Mouse (Mus musculus) testis, adult 2 months (tissue): ENCODE results near the gene U90926. TPM values are rescaled to one million over a fixed set of nuclear protein-coding genes. Genes with fewer than 3 reads are reported as not detected.

ENCODE experiments used
- H3K27ac ChIP-seq: fragments of 200-500 bp; 2 replicates; pipeline ENCODE4 v1.5.1; 2012; ENCODE audit warnings: low read depth, low read length; ENCODE audit not compliant: control insufficient read depth, insufficient read depth
- H3K27me3 ChIP-seq: fragments of 200-500 bp; 2 replicates; pipeline ENCODE4 v1.6.1; 2012; ENCODE audit warnings: mild to moderate bottlenecking, low read length, moderate library complexity; ENCODE audit not compliant: control insufficient read depth, insufficient read depth
- H3K36me3 ChIP-seq: fragments of 200-500 bp; 2 replicates; pipeline ENCODE4 v1.6.1; 2012; ENCODE audit warnings: mild to moderate bottlenecking, low read length; ENCODE audit not compliant: control insufficient read depth, insufficient read depth
- H3K4me1 ChIP-seq: fragments of 200-500 bp; 2 replicates; pipeline ENCODE4 v1.6.1; 2012; ENCODE audit warnings: low read length; ENCODE audit not compliant: control insufficient read depth, insufficient read depth
- H3K4me3 ChIP-seq: fragments of 200-500 bp; 2 replicates; pipeline ENCODE4 v1.5.1; 2012; ENCODE audit warnings: low read depth, mild to moderate bottlenecking, low read length, moderate library complexity, mixed read lengths; ENCODE audit not compliant: control insufficient read depth
- CTCF ChIP-seq: fragments of 200-500 bp; IDR thresholded peaks from 2 replicates; pipeline ENCODE4 v1.5.1; 2012; ENCODE audit warnings: low read depth, mild to moderate bottlenecking, inconsistent platforms, low read length, moderate library complexity; ENCODE audit not compliant: control insufficient read depth, insufficient read depth, insufficient replicate concordance
- POLR2A ChIP-seq: fragments of 200-500 bp; IDR thresholded peaks from 2 replicates; pipeline ENCODE4 v1.6.1; 2012; ENCODE audit warnings: low read depth, mild to moderate bottlenecking, inconsistent platforms, low read length, moderate library complexity; ENCODE audit not compliant: control insufficient read depth
- polyA plus RNA-seq: library from polyadenylated mRNA; depleted of rRNA; stranded (reverse); fragments of >200 nt; gene quantifications from 2 replicates; pipeline ENCODE4 v1.2.3, GENCODE M21; 2012; rRNA removed

Gene U90926
- polyA plus RNA-seq: 2.4 and 2.8 TPM in 2 replicates

DNA sequence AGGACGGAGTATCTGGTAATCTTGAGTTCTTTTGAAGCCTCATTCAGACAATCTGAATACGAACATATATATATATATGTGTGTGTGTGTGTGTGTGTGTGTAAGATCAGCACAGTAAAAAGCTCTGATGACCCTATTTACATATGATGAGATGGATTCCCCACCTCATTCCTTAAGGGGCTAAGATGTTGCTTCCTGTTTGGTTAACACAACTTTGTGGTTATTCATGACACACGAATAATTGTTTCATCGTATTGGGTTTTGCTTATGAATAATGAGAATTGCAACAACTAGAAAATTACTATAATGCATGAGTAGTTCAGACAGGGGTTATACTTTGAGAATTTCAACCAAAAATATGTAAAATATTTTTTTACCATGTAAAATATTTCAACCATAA lies at the start of gene U90926:
U90926 (minus strand) TSS at position 101 of the 400 bp plus-strand sequence.
- H3K27ac ChIP-seq: no peak within 1 kb of the TSS
- H3K4me1 ChIP-seq: peaks cover 6% of the 10 kb centered on the region; the same call in 1 of the 2 replicates
- H3K36me3 ChIP-seq: no peaks in the 10 kb centered on the region
- TF ChIP-seq CTCF (no peak), POLR2A (no peak)
- H3K27me3 ChIP-seq: no peaks in the 10 kb centered on the region
- H3K4me3 ChIP-seq: no peak within 1 kb of the TSS

DNA sequence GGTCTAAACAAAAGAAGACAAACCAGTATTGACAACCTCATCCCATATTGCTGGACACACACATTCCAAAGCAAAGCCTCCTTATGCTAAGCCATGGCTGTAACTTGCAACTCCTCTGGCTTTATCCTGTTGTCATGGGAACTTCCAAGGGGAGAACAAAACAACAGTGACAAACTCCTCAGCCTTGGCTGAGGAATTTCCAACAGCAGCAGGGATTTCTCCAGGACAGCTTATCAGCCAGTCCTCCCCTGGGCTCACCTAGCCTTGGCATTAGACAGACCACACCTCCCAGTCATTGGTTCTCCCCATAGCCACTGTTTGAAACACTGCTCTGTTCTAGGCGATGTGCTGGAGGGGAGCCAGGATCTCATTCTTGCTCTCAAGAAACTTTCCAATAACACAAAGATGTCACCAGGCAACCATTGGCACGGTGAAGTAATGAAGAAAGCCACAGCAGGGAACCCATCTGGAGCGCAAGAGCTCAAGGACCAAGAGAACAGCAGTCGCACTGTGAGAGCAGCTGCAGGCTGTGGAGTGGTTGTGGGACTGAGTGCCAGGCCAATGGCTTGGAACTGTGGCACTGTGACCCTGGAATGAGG lies 48.7 kb upstream of the U90926 start:
- no peak overlapping the region for H3K27ac ChIP-seq
- TF ChIP-seq CTCF: no peak
- TF ChIP-seq POLR2A: no peak
- no peaks in the 10 kb centered on the region for H3K27me3 ChIP-seq
- no peak overlapping the region for H3K4me3 ChIP-seq
- H3K36me3 ChIP-seq: no peaks in the 10 kb centered on the region
- H3K4me1 ChIP-seq: no peaks in the 10 kb centered on the region

DNA sequence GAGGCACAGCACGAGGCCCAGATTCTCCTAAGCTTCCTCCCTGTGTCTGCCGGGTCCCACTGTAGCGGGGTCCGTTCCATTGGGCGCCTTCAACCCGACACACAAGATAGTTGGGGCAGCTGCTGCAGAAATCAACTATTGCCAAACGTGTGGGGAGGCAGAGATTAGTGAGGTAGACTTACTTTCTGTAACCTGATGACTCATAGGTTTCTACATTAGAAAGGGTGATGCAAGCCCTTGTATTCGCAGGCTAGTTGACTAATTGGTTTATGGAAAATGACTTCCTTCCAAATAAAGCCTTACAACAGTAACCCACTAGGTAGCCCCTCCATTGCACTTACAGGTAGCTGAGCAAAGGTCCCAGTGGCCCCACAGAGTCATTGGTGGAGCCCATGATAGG lies 47.4 kb upstream of the U90926 start:
- H3K27ac ChIP-seq: no peak overlapping the region
- H3K36me3 ChIP-seq: no peaks in the 10 kb centered on the region
- H3K4me3 ChIP-seq: no peak overlapping the region
- H3K27me3 ChIP-seq: no peaks in the 10 kb centered on the region
- no peaks in the 10 kb centered on the region for H3K4me1 ChIP-seq
- no peak for TF ChIP-seq CTCF
- TF ChIP-seq POLR2A: no peak

DNA sequence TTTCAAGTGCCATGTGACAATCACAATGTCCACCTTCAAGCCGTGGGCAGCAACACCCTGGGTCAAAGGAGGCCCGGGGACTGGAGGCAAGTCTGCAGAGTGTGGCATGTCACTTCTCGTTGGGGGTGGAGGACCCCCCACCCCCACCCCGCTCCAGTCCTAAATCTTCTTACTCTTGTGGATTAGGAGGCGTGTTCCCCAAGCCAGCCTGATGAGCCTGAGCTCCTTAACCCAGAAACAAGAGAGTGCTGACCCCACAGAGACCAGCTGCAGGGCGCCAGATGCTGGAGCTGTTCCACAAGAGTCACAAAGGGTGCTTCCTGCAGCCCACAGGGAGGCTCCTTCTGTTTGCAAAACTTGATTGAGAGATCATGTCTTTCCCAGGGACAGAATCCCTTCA lies 41.0 kb upstream of the U90926 start, which contains the start of gene Ppef2:
Ppef2 (minus strand) TSS at position 61 of the 400 bp plus-strand sequence.
- Histone ChIP-seq H3K4me3 (no peak within 1 kb of the TSS), H3K27me3 (no peaks in the 10 kb centered on the region), H3K27ac (no peak within 1 kb of the TSS), H3K36me3 (no peaks in the 10 kb centered on the region), H3K4me1 (no peaks in the 10 kb centered on the region)
- no peak for TF ChIP-seq CTCF
- no peak for TF ChIP-seq POLR2A

DNA sequence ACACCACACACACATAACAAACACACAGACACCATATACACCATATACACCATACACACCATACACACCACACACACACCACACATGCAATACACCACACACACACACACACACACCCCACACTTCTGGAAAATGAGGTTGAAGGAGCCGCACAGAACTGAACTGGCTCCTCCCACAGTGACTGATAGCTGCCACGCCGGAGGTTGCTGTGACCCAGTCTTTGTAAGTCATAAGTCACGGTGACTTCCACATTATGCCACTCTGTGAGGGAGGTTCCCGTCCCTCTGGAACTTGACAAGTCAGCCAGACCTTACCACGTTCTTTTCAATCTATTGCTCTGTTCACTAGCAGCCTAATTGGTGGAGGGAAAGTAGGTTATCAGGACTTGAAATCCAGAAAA lies 39.3 kb upstream of the U90926 start:
- no peak for TF ChIP-seq CTCF
- TF ChIP-seq POLR2A: no peak
- no peak overlapping the region for H3K27ac ChIP-seq
- no peaks in the 10 kb centered on the region for H3K27me3 ChIP-seq
- H3K4me1 ChIP-seq: peaks cover 10% of the 10 kb centered on the region
- no peak overlapping the region for H3K4me3 ChIP-seq
- no peaks in the 10 kb centered on the region for H3K36me3 ChIP-seq

DNA sequence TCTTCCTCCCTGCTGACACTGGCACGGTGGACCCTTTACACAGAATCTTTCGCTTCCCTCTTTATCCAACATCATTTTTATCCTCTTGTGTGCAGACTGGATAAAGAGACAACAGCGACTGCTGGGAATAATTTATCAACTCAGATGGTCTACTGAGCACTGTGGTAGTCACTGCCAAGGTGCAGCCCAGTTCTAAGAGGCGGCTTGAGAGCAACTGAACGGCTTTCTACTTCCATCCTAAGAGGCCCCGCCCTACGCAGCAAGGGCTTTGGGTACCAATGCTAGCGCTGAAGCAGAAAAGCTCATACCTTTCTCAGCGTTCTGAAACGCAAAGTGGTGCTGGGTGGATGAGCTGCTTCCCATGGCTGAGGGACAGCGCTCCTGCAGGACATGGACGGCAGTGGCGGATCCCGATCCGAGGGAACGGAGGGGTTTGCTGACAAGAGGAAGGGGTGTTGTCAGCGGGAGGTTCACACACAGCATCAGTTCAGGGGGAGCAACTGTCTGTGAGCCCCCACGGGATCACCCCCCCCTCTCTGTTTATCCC lies 37.7 kb upstream of the U90926 start:
- Histone ChIP-seq H3K36me3 (no peaks in the 10 kb centered on the region), H3K27ac (no peak overlapping the region), H3K4me3 (no peak overlapping the region), H3K4me1 (peaks cover 16% of the 10 kb centered on the region), H3K27me3 (no peaks in the 10 kb centered on the region)
- TF ChIP-seq CTCF (peak; percentile 45; the same call in 1 of the 2 replicates), POLR2A (no peak)

DNA sequence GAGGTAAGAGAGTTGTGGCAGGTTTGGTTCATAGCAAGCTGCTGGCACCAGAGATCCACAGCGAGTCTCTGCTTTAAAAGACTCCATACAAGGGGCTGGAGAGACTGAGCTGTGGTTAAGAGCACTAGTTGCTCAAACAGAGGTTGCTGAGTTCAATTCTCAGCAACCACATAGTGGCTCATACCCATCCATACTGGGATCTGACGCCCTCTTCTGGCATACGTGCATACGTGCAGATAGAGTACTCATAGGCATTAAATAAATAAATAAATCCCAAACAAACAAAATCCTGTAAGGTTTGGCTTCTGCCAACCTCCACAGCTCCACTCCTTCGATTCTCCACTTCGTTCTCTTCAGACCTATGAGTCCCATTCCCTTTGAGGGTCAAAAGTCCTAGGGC lies 36.8 kb upstream of the U90926 start:
- no peaks in the 10 kb centered on the region for H3K27me3 ChIP-seq
- TF ChIP-seq CTCF (no peak), POLR2A (no peak)
- H3K36me3 ChIP-seq: no peaks in the 10 kb centered on the region
- no peak overlapping the region for H3K4me3 ChIP-seq
- peaks cover 16% of the 10 kb centered on the region for H3K4me1 ChIP-seq
- no peak overlapping the region for H3K27ac ChIP-seq

DNA sequence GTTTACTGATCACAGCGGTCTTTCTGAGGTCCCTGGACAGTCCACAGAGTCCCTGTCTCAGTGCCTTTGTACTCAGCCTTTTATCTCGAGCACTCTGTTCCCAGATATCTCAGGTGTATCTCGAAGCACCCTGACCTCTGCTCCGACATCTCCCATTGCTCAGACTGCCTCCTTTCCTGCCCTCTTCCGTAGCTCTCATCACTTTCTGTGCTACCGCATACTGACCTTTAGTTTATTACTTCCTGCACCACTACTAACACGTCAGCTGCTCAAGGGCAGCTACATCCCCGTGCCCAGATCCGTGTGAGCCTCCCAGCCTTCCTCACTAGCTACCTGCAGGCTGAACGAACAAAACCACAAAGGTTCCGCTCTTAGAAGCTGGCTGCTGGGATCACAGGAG lies 33.4 kb upstream of the U90926 start:
- H3K4me3 ChIP-seq: no peak overlapping the region
- peaks cover 16% of the 10 kb centered on the region for H3K4me1 ChIP-seq
- no peak overlapping the region for H3K27ac ChIP-seq
- TF ChIP-seq CTCF (no peak), POLR2A (no peak)
- H3K27me3 ChIP-seq: no peaks in the 10 kb centered on the region
- no peaks in the 10 kb centered on the region for H3K36me3 ChIP-seq
